Mouse (Mus musculus): ENCODE data around the gene Insig1. TPM values are rescaled to one million over a fixed set of nuclear protein-coding genes. Genes with fewer than 3 reads are reported as not detected.
A peak's percentile ranks its signal among the peaks of the same experiment; 100 is the strongest.

The Insig1 gene
- polyA plus RNA-seq, 1 experiment: 67.1 TPM

DNA sequence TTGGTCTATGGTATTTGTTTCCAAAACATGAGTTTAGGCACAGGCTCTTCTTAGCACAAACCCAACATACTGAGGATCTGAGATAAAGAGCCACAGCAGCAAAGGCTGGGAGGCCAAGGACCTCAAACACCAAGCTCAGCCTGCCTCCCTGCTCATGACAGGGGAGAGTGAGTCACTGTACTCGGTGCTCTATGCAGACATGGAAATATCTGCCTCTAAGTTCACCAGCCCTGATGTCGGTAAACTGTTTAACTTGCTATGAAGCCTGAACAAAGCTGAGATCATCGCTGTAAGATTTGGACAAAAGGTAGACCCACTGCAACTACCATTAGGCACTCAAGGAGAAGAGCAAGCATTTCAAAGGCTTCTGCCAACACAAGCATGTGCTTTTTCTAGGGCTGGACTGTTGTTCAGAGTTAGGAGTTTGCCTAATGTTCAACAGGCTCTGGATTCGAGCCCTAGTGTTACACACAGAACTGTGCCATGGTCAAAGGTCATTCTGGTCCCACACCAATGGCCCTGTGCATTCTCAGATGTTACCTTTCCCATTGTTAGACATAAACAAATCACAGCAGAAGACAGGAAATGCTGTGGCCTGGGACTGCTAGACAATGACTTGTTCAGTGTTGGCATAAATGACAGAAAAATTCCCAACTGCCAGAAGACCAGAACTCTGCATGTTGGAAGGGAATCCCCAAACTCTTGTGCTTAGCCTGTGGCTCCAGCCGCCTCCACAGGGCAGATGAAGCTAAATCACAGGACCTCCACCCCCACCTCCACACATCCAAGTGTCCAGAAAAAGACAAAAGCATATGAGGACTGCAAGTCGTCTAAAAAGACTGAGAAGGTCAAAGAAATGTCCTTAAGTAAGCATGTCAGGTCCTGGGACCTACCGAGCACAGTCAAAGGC lies 31.2 kb upstream of the Insig1 start:
- no peak for DNase-seq (ENCODE audit: low read depth)
- TF ChIP-seq POLR2A (IDR thresholded peaks at IDR 0.05; ENCODE audit: borderline replicate concordance, extremely low read depth, insufficient read depth, insufficient read length, poor library complexity, severe bottlenecking) (no peak), CTCF (IDR thresholded peaks at IDR 0.05; ENCODE audit: borderline replicate concordance, extremely low read depth, insufficient read depth, insufficient read length) (no peak)

DNA sequence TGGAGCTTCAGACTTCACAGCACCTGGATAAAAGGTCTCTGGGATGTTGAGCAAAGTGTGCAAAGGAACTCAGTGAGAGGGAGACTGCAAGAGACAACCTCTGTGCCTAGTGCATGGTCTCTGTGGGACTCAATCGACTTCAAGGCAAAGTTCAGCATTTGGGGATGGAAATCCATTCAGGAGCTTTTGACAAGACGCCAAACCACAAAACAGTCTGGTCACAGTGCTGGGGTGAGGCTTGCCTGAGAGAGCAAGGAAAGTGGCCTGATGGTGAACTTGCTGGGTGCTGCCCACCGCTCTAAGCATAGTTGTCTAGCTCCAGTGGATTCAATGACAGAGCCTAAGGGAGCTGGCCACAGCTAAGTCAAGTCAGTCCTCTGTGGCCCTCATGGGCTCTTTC lies 30.4 kb upstream of the Insig1 start:
- no peak for DNase-seq (ENCODE audit: low read depth)
- TF ChIP-seq POLR2A (IDR thresholded peaks at IDR 0.05; ENCODE audit: borderline replicate concordance, extremely low read depth, insufficient read depth, insufficient read length, poor library complexity, severe bottlenecking) (no peak), CTCF (IDR thresholded peaks at IDR 0.05; ENCODE audit: borderline replicate concordance, extremely low read depth, insufficient read depth, insufficient read length) (no peak)

DNA sequence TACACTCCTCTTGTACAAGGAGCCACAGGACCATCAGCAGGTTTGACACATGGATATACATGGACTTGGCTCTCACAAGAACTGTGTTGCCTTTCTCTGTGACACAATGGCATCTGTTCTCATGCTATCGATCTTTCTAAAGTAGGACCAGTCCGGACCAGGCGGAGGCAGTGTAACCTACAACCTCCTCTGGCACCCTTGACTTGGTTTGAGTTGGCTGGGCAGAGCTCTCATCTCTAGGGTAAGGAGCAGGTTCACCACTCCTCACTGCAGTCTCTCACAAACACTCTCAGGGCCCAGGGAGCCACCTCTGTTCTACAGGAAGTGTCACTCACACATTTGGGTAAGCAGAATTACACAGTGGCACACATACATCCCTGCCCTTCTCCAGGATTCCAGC lies 29.1 kb upstream of the Insig1 start:
- DNase-seq (ENCODE audit: low read depth): no peak
- TF ChIP-seq POLR2A (IDR thresholded peaks at IDR 0.05; ENCODE audit: borderline replicate concordance, extremely low read depth, insufficient read depth, insufficient read length, poor library complexity, severe bottlenecking) (no peak), CTCF (IDR thresholded peaks at IDR 0.05; ENCODE audit: borderline replicate concordance, extremely low read depth, insufficient read depth, insufficient read length) (no peak)

DNA sequence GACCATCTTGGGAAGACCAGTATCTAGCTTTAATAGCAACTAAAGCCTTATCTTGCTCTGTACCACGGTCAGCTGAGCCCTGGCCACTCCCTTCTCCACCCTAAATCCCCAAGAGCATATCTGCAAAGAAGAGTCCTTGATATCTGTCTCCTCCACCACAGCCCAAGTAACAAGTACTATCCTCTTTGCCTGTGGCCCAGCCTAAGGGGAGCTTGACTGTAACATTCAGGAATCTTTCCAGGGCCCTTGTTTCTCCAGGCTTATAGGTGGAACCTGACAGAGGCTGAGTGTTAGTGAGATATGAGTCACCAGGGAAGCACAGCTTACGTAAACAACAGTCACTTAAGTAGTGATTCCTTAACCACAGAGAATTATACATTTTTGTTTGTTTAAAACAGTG lies 28.4 kb upstream of the Insig1 start:
- no peak for TF ChIP-seq CTCF (IDR thresholded peaks at IDR 0.05; ENCODE audit: borderline replicate concordance, extremely low read depth, insufficient read depth, insufficient read length)
- no peak for TF ChIP-seq POLR2A (IDR thresholded peaks at IDR 0.05; ENCODE audit: borderline replicate concordance, extremely low read depth, insufficient read depth, insufficient read length, poor library complexity, severe bottlenecking)
- DNase-seq (ENCODE audit: low read depth): no peak

DNA sequence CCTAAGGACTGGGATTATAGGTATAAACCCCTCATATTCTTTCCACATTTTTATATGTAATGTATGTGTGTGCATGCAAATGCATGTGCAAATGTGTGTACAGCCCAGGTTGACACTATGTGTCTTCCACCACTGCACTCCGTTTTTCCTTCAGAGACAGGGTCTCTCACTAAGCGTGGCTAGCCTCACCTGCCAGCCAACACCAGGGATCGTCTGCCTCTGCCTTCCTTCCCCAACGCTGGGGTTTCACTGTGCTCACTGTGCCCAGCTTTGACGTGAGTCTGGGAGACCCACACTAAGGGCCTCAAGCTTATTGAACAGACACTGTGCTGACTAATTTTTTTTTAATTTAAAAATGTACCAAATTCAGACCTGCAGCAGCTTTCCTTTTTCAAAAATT lies 27.8 kb upstream of the Insig1 start:
- no peak for DNase-seq (ENCODE audit: low read depth)
- TF ChIP-seq POLR2A (IDR thresholded peaks at IDR 0.05; ENCODE audit: borderline replicate concordance, extremely low read depth, insufficient read depth, insufficient read length, poor library complexity, severe bottlenecking) (no peak), CTCF (IDR thresholded peaks at IDR 0.05; ENCODE audit: borderline replicate concordance, extremely low read depth, insufficient read depth, insufficient read length) (no peak)

DNA sequence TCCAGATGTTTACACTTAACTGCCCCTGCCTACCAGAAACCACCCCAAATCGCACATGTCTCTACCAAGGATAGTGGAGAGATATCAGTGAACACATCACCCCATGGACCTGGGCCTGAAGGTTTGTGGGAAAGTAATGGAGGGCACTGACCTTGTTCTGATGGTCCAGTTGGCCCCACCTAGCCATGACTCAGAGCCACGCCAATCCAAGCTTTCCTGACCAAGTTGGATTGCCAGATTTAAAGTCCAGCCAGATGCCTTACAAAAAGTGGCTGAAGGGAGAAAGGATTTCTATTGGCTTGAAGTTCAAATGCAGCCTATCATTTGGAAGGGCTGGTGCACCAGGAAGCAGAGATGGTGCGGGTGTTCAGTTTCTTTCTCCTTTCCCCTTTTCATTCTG lies 24.2 kb upstream of the Insig1 start:
- no peak for DNase-seq (ENCODE audit: low read depth)
- TF ChIP-seq POLR2A (IDR thresholded peaks at IDR 0.05; ENCODE audit: borderline replicate concordance, extremely low read depth, insufficient read depth, insufficient read length, poor library complexity, severe bottlenecking): no peak
- no peak for TF ChIP-seq CTCF (IDR thresholded peaks at IDR 0.05; ENCODE audit: borderline replicate concordance, extremely low read depth, insufficient read depth, insufficient read length)

DNA sequence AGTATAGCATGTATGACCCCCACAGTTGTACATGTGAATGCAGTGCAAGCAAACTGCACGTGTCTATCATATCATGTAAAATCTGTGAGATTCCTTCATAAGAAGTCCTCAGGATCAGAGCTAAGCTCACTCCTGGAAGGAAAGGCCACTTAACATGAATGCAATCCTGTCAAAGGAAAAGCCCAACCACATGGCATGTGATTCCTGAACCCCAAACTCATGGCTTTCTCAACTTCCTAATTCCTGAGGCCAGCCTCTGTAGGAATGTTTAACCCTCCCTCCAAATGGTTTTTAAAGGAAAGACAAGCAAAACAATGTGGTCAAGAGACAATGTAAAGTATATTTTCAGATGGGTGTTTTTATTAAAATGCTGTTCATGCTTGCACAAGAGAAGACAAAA lies 23.2 kb upstream of the Insig1 start:
- no peak for TF ChIP-seq CTCF (IDR thresholded peaks at IDR 0.05; ENCODE audit: borderline replicate concordance, extremely low read depth, insufficient read depth, insufficient read length)
- TF ChIP-seq POLR2A (IDR thresholded peaks at IDR 0.05; ENCODE audit: borderline replicate concordance, extremely low read depth, insufficient read depth, insufficient read length, poor library complexity, severe bottlenecking): no peak
- no peak for DNase-seq (ENCODE audit: low read depth)

DNA sequence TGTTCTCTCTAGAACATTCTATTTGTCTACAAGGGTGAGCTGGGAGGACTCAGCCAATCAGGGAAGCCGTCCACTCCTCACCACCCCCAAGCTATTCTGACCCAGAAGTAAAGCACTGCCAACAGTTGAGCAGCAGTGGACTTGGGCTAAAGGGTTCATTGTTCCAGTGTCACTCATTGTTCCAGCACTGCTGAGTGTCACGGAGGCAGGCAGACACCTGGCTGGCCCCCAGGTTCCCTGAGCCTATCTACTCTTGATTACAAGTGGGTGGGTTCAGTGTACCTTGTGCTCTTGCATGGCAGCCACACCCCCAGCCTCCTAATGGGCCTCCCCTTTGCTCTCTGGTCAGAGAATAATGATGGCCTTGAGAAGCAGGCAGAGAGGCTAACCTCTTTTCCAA lies 15.7 kb upstream of the Insig1 start:
- TF ChIP-seq POLR2A (IDR thresholded peaks at IDR 0.05; ENCODE audit: borderline replicate concordance, extremely low read depth, insufficient read depth, insufficient read length, poor library complexity, severe bottlenecking): no peak
- DNase-seq (ENCODE audit: low read depth): no peak

DNA sequence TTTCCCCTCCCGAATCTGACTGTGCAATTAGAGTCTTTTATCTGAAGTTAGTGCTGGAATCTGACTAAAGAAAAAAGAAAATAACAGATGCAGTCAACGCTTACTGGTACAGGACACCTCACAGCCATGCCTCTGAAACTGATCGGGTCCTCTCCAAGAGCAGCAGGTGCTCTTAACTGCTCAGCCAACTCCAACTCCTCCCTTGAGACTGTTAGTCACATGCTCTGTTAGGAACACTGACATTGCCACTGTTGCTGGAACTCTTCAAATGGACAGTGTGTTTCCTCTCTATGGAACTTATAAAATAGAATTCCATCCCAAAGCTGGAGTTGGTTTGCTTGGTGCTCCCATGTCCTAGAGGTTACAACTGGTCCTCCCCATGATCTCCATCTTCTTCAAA lies 14.3 kb upstream of the Insig1 start:
- DNase-seq (ENCODE audit: low read depth): no peak
- TF ChIP-seq CTCF (IDR thresholded peaks at IDR 0.05; ENCODE audit: borderline replicate concordance, extremely low read depth, insufficient read depth, insufficient read length): no peak
- no peak for TF ChIP-seq POLR2A (IDR thresholded peaks at IDR 0.05; ENCODE audit: borderline replicate concordance, extremely low read depth, insufficient read depth, insufficient read length, poor library complexity, severe bottlenecking)

DNA sequence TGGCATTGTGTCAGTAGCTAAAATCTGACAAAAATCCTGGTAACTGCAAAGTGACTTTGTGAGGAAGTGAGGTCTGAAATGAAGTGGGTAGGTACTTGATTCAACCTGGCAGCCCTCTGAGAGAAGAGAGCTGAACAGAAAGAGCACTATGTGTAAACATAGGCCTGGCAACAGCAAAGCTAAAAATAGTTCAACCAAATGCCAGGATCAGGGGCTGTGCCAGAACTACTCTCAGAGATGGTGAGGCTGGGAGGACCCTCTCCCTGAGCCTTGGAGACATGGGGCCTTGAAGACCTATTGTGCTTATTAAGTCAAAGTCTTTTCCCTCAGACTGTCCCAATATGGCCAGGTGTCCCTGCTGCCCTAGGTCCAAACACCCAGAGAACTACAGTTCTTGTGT lies 10.7 kb upstream of the Insig1 start:
- DNase-seq (ENCODE audit: low read depth): peak; percentile 50
- TF ChIP-seq POLR2A (IDR thresholded peaks at IDR 0.05; ENCODE audit: borderline replicate concordance, extremely low read depth, insufficient read depth, insufficient read length, poor library complexity, severe bottlenecking) (no peak), CTCF (IDR thresholded peaks at IDR 0.05; ENCODE audit: borderline replicate concordance, extremely low read depth, insufficient read depth, insufficient read length) (no peak)

DNA sequence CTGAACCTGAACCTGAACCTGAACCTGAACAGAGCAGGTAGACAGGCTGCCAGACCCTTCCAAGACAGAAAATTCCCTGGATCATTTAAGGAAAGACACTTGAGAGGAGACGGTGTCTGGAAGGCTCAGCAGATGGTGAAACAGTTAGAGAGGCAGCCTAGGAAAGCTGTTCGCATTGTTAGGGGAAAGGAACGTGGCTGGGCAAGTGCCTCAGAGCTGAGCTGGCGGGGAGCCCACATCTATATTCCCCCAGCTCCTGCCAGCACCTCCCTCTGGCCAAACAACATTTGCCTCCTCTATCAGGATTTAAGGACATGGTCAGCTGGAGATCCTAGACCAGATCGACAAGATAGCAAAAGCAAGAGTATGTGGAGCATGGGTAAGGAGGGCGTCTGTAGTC lies 10.2 kb upstream of the Insig1 start:
- DNase-seq (ENCODE audit: low read depth): peak; percentile 56
- TF ChIP-seq POLR2A (IDR thresholded peaks at IDR 0.05; ENCODE audit: borderline replicate concordance, extremely low read depth, insufficient read depth, insufficient read length, poor library complexity, severe bottlenecking) (no peak), CTCF (IDR thresholded peaks at IDR 0.05; ENCODE audit: borderline replicate concordance, extremely low read depth, insufficient read depth, insufficient read length) (no peak)

DNA sequence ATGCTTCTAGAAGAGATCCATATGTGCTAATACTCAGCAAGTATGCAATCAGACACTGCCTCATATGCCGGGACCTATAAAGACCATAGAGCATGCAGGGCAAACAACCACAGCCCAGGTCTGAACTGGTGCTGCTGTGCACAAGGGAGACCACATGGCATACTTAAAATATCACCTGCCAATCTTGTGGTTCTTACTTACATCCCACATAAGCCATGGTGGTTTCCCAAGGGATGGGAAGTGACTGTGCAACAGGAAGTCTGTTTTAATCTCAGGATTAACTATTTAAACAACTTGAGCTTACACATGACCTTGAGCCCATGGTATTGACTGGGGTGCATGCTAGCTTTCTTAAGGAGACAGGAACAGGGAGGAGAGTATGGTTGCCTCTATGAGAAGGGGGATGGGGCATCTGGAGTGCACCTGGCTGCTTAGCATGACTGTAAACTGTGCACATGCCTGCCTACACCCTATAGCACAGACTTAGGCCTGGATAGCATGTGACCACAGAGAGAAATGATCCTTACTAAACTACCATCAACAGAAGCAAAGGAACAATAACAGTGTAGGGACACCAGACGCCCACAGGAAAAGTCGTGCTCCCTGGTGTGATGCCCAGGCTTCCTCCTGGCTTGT lies 7.1 kb upstream of the Insig1 start:
- DNase-seq (ENCODE audit: low read depth): no peak
- TF ChIP-seq CTCF (IDR thresholded peaks at IDR 0.05; ENCODE audit: borderline replicate concordance, extremely low read depth, insufficient read depth, insufficient read length) (no peak), POLR2A (IDR thresholded peaks at IDR 0.05; ENCODE audit: borderline replicate concordance, extremely low read depth, insufficient read depth, insufficient read length, poor library complexity, severe bottlenecking) (no peak)

All from brain, embryonic 14.5 days (tissue).